Mouse (Mus musculus): ENCODE measurements around the gene Noa1. TPM values are rescaled to one million over a fixed set of nuclear protein-coding genes. Genes with fewer than 3 reads are reported as not detected.
A peak's percentile ranks its signal among the peaks of the same experiment; 100 is the strongest.

Gene Noa1
- total RNA-seq, 2 experiments from 2014 or later: 17.9 to 59.2 TPM

DNA sequence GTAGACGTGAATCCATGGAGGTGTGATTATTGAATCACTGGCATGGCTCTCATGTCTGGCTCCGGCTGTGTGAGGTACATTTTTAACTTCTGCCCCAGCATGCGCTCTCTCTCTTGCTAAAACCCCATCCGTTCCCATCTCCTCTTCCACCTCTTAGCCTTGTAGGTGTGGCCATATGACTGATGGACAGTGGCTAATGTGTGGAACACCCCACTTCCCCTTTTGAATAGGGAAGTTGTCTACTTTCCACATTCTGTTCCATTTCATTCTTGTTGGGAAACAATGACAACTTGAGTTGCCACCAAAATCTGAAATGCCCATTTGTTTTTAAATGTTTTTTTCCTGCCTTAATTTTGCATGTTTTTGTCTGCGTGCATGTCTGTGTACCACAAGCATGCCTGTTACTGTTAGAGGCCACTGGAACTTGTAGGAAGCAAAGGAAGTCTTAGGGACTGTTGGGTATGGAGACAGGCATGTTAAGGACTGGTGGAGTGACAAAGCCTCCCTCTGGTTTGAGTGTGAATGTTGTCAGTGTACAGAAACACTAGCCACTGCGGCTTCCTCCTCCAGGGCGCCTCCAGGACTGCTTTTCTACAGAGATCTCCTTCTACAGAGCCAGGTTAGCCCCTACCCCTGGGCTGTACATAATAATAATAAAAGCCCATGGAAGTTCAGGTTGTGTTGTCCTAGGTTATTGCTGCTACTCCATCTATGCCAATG lies 16.9 kb downstream of the Noa1 start:
- peak; percentile 98 for ATAC-seq (replicated peaks; ENCODE audit: poor library complexity)

DNA sequence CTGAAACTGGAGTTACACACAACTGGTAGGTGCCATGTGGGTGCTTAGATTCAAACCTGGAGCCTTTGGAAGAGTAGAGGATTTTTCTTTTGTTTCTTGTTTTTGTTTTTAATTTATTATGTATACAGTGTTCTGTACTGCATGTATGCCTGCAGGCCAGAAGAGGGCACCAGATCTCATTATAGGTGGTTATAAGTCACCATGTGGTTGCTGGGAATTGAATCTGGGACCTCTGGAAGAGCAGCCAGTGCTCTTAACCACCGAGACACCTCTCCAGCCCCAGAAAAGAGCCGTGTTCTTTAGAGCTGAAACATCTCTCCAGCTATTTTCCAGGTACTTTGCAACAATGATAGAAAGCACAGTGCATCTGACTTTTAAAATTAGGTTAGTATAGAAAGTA lies 19.3 kb downstream of the Noa1 start:
- no peak for ATAC-seq (replicated peaks; ENCODE audit: poor library complexity)

DNA sequence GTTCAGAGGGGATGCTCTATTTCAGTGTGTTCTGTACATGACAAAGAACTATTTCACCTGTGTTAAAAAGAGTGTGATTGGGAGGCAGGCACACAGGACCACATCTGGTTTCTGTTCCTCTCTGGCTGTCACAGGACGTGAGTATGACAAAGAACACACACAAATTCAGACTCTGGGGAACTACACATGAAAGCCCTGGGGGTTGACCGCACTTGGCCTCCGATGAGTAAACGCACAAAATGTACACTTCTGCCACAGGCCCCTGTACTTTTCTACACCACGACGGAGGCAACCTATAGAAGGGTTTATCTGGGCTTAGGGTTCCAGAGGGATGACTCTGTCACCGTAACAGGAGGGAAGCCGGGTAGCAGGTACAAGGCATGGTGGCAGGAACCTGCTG lies 20.2 kb downstream of the Noa1 start:
- ATAC-seq (replicated peaks; ENCODE audit: poor library complexity): no peak

DNA sequence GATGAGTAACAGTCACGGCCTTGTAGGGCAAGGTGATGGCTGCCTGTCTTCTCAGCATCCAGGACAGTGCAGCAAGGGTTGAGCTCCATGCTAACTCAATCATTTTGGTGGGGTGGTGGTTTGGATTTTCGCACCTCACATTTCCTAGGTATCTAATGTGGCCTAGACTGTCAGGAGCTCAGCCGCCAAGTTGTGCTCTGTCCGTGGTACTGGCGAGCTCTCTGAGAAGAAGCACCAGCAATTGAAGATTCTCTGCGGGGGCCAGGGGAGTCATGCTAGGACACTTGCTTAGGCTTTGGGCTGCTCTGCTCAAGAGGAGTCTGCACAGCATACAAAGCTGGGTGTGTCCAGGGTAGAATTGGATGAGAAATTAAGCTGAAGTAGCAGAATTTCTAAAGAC lies 22.0 kb downstream of the Noa1 start:
- ATAC-seq (replicated peaks; ENCODE audit: poor library complexity): no peak

DNA sequence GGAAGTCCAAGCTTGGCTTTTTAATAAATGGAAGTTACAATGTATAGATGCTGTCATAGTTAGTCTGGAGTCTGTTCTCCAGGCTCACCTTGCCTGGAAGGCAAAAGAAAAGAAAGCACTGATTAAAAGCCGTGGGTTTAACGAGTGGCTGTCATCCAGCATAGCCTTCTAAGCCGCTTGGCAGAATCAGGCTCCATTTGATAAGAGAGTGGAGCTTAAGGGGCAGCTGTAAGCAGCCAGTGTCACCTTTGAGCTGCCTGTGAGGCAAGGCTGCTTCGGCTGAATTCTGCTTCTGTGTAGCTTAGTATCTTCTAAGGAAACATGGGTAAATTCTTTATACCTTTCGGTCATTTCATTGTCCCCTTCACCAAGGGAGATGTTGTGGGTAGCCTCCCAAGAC lies 23.0 kb downstream of the Noa1 start:
- no peak for ATAC-seq (replicated peaks; ENCODE audit: poor library complexity)

DNA sequence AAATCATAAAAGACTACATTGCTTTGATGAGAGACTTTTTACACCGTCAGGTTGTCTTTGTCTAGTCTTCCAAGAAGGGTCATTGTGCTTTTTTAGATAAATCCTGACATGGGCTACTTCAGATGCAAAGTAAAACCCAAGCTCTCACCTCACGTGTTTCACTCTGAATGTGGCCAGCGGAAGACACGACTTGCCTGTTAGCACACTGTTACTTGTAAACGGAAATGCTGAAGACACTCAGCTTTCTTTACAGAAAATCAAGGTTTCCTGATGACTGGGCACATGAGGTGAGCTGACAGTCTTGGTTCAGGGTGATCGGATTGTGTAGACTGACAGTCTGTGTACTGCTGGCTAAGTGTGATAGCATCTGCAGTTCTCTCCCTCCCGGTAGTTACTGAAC lies 24.2 kb downstream of the Noa1 start:
- ATAC-seq (replicated peaks; ENCODE audit: poor library complexity): no peak

DNA sequence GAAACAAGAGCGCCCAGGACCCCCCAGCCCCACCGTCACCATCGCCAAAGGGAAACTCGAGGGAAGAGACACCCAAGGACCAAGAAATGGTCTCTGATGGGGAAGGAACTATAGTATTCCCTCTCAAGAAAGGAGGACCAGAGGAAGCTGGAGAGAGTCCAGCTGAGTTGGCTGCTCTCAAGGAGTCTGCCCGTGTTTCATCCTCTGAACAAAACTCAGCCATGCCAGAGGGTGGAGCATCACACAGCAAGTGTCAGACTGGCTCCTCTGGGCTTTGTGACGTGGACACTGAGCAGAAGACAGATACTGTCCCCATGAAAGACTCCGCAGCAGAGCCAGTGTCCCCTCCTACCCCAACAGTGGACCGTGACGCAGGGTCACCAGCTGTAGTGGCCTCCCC lies 27.6 kb downstream of the Noa1 start:
- ATAC-seq (replicated peaks; ENCODE audit: poor library complexity): no peak

DNA sequence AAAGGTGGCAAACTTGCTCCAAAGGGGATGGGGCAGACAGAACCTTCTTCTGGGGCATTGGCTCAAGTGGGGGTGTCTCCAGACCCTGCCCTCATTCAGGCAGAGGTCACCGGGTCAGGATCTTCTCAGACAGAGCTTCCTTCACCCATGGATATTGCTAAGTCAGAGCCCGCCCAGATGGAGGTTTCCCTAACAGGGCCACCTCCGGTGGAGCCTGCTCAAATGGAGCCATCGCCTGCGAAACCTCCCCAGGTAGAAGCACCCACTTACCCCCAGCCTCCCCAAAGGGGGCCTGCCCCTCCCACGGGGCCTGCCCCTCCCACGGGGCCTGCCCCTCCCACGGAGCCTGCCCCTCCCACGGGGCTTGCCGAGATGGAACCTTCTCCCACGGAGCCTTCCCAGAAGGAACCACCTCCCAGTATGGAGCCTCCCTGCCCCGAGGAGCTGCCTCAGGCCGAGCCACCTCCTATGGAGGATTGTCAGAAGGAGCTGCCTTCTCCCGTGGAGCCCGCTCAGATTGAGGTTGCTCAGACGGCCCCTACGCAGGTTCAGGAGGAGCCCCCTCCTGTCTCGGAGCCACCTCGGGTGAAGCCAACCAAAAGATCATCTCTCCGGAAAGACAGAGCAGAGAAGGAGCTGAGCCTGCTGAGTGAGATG lies 28.2 kb downstream of the Noa1 start:
- ATAC-seq (replicated peaks; ENCODE audit: poor library complexity): no peak

DNA sequence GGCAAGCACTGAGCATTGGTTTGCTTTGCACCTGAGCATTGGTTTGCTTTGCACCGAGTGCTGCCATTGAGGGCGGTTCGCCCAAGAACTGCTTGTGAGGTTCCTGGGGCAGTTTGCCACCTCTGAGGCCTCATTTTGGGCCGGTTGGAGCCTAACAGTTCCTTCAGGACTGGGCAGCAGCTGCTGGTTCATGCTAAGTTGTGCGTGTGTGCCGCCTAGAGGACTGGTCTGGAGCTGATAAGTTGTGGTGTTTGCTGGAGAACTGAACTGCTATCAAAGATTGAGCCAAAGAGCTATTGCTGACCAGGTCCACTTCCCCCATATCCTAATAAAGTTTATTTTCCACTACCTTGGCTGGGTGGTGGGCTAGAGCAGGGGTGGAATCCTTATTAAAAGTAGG lies 32.7 kb downstream of the Noa1 start:
- peak; percentile 59 for ATAC-seq (replicated peaks; ENCODE audit: poor library complexity)

DNA sequence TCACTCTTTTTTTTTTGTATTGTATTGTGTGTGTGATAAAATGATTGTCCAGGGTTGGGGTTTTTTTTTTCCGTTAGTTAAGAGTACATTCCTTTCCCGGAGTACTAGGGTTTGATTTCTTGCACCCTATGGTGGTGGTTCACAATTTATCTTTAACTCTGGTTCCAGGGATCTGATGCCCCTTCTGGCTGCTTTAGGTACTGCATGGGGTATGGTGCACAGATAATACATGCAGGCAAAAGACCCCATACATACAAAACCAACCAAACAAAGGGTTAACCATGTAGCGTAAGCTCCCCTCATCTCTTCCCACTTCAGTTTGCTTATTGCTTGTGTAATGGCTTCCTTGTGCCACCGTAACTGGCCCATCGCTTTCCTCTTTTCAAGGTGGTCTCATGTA lies 33.9 kb downstream of the Noa1 start:
- ATAC-seq (replicated peaks; ENCODE audit: poor library complexity): peak; percentile 72

DNA sequence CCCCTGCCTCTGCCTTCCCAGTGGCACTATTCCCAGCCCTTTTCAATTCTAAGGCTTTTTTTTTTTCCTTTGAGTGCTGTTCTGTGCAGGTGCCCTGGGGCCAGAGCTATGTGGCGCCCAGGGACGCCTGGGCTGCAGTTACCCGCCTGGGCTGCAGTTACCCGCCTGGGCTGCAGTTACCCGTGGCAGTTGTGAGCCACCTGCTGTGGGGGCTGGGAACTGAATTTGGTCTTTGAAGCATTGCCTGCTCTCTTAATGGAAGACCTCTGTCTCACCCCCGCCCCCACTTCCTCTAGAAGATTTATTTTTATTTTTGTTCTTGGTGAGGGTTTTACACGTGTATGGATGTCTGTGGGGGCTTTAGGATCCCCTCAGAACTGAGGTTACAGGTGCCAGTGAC lies 36.7 kb downstream of the Noa1 start:
- ATAC-seq (replicated peaks; ENCODE audit: poor library complexity): peak; percentile 65

DNA sequence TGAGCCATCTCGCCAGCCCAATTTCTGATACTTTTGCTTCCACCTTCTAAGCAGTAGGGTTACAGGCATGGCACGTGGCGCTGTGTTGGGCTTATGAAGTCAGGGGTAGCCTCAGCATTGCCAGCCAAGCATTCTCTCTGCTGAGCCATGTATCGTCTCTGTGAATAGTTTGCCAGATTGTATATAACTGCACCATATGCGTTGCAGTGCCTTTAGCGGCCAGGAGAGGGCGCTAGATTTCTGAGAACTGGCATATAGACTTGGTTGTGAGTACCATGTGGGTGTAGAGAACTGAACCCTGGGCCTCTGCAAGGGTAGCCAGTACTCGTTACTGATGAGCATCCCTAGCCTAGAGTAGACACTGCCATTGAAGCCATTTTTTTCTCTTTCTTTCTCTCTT lies 40.5 kb downstream of the Noa1 start:
- ATAC-seq (replicated peaks; ENCODE audit: poor library complexity): no peak

DNA sequence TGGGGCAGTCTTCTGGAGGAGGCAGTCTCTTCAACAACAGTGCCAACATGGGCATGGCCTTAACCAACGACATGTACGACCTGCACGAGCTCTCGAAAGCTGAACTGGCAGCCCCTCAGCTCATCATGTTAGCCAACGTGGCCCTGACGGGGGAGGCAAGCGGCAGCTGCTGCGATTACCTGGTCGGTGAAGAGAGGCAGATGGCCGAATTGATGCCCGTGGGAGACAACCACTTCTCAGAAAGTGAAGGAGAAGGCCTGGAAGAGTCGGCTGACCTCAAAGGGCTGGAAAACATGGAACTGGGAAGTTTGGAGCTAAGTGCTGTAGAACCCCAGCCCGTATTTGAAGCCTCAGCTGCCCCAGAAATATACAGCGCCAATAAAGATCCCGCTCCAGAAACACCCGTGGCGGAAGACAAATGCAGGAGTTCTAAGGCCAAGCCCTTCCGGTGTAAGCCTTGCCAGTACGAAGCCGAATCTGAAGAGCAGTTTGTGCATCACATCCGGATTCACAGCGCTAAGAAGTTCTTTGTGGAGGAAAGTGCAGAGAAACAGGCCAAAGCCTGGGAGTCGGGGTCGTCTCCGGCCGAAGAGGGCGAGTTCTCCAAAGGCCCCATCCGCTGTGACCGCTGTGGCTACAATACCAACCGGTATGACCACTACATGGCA lies 41.8 kb downstream of the Noa1 start:
- ATAC-seq (replicated peaks; ENCODE audit: poor library complexity): no peak

DNA sequence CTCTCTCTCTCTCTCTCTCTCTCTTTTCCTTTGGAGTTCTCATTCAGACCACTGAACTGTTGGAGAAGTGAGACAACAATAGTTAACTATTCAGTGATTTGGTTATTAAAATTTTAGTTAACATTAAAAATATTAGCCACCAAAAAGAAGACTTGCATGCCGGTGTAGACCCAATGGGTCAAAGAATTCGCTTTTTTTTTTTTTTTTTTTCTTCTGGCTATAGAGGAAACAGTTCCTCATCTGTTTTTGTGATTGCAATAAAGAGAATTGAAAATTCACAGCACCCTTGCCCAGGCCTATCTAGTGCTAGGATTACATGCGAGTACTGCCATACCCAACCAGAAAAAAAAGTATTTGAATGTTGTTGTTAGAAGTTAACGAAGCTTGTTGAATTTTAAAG lies 42.4 kb downstream of the Noa1 start:
- no peak for ATAC-seq (replicated peaks; ENCODE audit: poor library complexity)

DNA sequence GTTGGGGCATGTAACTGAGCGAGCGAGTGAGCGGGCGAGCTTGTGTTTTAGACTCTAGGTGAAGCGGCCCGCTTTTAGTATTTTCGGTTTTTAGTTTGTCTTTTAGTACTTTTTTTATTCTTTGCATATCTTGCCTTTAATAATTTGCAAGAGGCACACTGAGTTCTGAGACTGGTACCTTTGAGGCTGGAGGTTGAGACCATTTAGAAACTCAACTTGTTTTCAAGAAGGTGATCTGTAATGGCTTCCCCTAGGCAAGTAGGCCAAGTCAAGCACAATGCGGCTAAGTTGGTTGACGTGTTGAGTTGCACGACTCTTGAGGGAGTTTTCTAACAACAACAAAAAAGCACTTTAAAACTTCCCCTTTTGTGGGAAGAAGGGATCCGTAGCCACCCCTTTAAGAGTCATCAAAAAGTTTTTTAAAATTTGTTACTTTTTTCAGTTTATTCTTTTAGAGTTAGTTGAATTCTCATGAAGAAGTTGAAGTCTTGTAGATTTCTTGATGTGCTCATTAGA lies 42.9 kb downstream of the Noa1 start:
- peak; percentile 47 for ATAC-seq (replicated peaks; ENCODE audit: poor library complexity)

DNA sequence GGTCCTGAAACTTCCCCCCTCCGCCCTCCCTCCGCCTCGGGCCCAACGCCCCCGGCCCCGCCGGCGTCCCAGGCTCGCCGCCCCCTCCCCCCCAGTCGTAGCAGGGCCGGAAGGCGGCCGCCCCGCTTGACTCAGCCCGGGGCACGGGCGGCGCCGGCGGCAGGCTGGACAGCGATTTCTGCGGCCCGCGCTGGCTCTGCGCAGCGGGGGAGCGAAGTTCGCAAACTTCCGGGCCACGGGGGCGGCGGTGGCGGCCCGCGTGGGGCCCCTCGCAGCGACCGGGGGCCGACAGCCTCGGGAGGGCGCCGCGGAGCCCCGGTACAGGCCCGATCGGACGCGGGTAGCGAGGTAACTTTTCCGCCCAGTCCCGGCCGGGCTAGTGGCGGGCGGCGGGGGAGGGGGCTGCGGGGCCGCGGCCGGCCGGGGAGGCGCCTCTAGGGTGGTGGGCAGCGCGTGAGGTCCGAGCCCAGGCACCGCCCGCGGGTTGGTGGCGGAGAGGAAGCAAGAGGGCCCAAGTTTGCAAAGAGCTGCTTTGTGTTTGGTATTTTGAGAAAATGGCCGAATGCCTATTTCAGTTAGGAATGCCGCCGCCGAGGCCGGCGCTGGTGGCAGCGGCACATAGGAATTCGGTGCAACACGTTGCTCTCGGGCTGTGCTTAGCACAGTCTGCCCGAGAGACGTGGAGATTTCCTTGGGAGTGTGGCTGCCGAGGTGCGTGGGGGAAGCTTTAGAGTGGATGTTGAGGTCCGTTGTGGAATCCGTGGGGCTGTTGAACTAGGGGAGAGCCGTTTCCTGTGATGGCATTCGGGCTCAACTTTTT lies 43.6 kb downstream of the Noa1 start:
- ATAC-seq (replicated peaks; ENCODE audit: poor library complexity): peak; percentile 13

DNA sequence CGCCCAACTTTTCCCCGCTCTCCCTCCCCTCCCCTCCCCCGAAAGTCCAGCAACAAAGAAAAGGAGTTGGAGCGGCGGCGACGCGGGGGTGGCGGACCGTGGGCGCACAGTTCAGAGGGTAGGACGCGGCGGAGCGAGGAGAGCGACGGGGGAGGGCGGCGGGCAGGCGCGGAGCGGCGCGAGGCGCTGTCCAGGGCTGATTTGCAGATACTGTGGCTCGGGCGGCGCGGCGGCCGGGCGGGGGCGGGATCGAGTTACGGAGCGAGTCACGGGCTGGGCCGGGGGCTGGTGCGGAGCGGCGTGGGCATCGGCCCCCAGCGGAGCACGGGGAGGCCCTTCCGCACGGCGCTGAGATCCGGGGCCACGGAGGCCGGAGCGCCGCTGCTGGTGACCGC lies 44.2 kb downstream of the Noa1 start:
- peak; percentile 55 for ATAC-seq (replicated peaks; ENCODE audit: poor library complexity)

DNA sequence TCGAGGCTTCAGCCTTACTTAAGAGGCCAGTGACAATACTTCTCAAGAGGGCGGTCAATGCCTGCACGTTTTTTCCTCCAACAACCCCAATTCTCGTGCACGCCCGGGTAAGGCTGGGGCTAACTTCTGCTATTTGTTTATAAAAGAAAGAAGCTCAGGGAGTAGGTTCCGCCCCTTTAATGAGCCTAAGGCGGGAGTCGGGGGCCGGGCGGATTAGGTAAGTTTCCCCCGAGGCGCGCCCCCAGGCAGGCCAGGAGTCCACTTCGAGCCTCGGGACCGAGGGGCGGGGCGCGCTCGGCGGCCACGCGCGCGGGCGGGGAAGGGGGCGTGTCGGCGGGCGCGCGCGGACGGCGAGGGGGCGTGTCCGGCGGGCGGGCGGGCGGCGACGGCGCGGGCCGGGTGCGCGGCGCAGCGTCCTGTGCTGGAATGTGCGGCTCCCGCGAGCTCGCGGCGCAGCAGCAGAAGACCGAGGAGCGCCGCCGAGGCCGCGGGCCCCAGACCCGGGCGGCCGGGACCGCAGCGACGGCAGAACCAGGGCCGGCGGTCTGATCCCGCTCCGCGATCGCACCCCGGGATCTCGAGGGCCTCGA lies 44.7 kb downstream of the Noa1 start, which contains the start of gene Rest:
Gene Rest (plus strand): TSS at position 411 of the 590 bp plus-strand sequence.
- peak; percentile 69 for ATAC-seq (replicated peaks; ENCODE audit: poor library complexity)

DNA sequence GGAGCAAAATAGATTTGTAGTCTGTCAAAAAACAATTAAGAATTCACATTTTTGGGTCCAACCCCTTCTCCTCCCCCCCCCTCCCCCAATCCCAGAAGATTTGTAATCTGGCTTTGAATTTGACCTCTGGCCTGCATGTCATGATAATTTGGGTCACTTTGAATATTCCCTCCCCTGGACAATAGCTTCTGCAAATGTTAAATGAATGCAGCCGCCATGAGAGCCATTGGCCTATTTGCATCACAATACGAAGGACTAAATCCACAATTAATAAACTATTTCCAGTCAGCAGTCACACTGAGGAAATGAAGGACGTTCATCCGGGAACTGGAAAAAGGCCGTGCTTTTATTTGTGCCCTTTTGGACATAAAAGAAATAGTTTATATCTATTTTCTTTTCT lies 47.8 kb downstream of the Noa1 start:
- ATAC-seq (replicated peaks; ENCODE audit: poor library complexity): no peak

DNA sequence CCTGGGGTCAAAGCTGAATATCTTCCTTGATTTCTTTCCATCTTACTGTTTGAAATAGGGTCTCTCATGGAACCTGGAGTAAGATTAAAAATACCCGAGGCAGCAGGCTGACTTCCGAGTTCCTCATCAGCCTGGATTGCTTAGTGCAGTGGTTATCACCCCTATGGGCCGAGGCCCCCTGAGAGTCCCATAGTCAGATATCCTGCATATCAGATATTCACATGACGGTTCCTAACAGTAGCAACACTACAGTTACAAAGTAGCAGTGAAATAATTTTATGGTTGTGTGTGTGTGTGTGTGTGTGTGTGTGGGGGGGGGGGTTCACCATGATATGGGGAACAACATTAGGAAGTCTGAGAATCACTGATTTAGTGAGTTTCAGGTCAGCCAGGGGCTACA lies 48.7 kb downstream of the Noa1 start:
- ATAC-seq (replicated peaks; ENCODE audit: poor library complexity): no peak

DNA sequence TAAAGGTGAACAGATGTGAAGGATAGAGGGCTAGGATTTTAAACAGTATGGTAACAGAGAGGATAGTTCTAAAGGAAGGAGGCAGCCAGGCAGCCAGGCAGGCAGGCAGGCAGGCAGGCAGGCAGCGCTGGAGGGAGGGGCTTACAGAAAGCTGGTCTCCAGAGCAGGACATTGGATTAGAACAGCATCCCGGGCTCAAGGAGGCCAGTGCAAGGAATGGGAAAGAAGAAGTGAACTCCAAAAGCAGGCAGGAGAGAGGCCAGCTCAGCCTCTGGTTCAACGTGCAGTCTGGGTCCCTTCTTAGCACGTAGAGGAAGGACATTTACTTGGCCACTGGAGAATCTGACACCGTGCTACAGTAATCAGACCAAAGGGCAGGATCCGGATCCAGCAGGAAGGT lies 49.7 kb downstream of the Noa1 start:
- no peak for ATAC-seq (replicated peaks; ENCODE audit: poor library complexity)
